Mouse (Mus musculus) intestine, embryonic 14.5 days (tissue): Measurements from ENCODE around the gene Rnf130. TPM values are rescaled to one million over a fixed set of nuclear protein-coding genes. Genes with fewer than 3 reads are reported as not detected.

Experiments used
- ATAC-seq: fragments of 200-750 bp; cut with Nextera tagmentation; replicated peaks from 2 replicates; pipeline ENCODE4 v1.8.0; 2017; ENCODE audit warnings: low read depth, moderate number of reproducible peaks, moderate TSS enrichment, moderate library complexity; ENCODE audit not compliant: low FRiP score, low TSS enrichment
- DNase-seq: peaks from one replicate; pipeline ENCODE4 v3.0.0-alpha.2; 2018; ENCODE audit warnings: low spot score
- H3K27ac ChIP-seq: fragments of 300-500 bp; sonication (generic); 2 replicates; pipeline ENCODE4 v1.5.1; 2014; ENCODE audit warnings: low read depth, mild to moderate bottlenecking, control low read depth
- H3K27me3 ChIP-seq: fragments of 300-500 bp; sonication (generic); replicated peaks from 2 replicates; pipeline ENCODE4 v1.6.1; 2014; ENCODE audit warnings: low read length, control low read depth; ENCODE audit not compliant: control insufficient read depth, insufficient read depth
- H3K36me3 ChIP-seq: fragments of 300-500 bp; sonication (generic); 2 replicates; pipeline ENCODE4 v1.6.1; 2014; ENCODE audit warnings: low read length, control low read depth; ENCODE audit not compliant: control insufficient read depth, insufficient read depth
- H3K4me1 ChIP-seq: fragments of 300-500 bp; sonication (generic); replicated peaks from 2 replicates; pipeline ENCODE4 v1.6.1; 2014; ENCODE audit warnings: low read length, control low read depth, mixed read lengths; ENCODE audit not compliant: control insufficient read depth, insufficient read depth
- H3K4me2 ChIP-seq: fragments of 300-500 bp; sonication (generic); 2 replicates; pipeline ENCODE4 v1.6.1; 2014; ENCODE audit warnings: low read length
- H3K4me3 ChIP-seq: fragments of 300-500 bp; sonication (generic); 2 replicates; pipeline ENCODE4 v1.5.1; 2014; ENCODE audit warnings: low read depth, low read length, control low read depth, mixed read lengths
- H3K9ac ChIP-seq: fragments of 300-500 bp; sonication (generic); 2 replicates; pipeline ENCODE4 v1.6.1; 2014; ENCODE audit warnings: mild to moderate bottlenecking, low read length
- H3K9me3 ChIP-seq: fragments of 300-500 bp; sonication (generic); 2 replicates; pipeline ENCODE4 v1.6.1; 2016; ENCODE audit warnings: low read length, control low read depth; ENCODE audit not compliant: control insufficient read depth
- WGBS: fragments of 180-500 bp; shearing (Covaris S2); extraction: QIAGEN DNeasy Blood & Tissue Kit; methylation state at CpG from one replicate; pipeline ENCODE4 v1.1.7; 2014; 5-methylcytosine and 5-hydroxymethylcytosine counted together
- polyA plus RNA-seq: library from polyadenylated mRNA; unstranded; fragments of >200 nt; fragmentation: Nextera tagmentation; extraction: Ambion mirVana; gene quantifications from 2 replicates; pipeline ENCODE4 v1.2.1, GENCODE M21; 2014

Gene Rnf130
- polyA plus RNA-seq, 1 experiment from 2014 or later: 50.0 TPM

DNA sequence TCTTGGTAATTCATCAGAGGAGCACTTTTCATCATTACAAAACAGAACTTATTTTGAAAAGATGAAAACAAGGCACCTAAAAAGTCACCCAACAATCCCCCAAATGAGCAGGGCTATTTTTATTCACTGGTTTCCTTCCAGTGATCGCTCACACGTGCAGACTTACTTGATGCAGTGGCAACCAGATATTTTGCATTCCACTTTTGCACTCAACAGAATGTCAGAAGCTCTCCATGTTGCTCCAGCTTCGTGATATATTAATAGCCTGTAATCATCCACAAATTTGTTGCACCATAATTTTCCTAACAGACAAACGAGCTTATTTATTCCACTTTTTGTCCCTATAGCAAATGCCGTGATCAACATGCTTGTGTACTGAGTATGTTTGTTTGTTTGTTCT, 8.6 kb upstream of the Rnf130 start:
- no peaks in the 10 kb centered on the region for H3K9me3 ChIP-seq
- no peaks in the 10 kb centered on the region for H3K4me1 ChIP-seq
- DNase-seq: no peak
- H3K27ac ChIP-seq: no peak overlapping the region
- no peak overlapping the region for H3K9ac ChIP-seq
- H3K4me2 ChIP-seq: no peak overlapping the region
- ATAC-seq: no peak
- H3K4me3 ChIP-seq: no peak overlapping the region
- H3K36me3 ChIP-seq: no peaks in the 10 kb centered on the region
- 82% methylated on average over 5 of the region's 5 CpGs for WGBS
- no peaks in the 10 kb centered on the region for H3K27me3 ChIP-seq

DNA sequence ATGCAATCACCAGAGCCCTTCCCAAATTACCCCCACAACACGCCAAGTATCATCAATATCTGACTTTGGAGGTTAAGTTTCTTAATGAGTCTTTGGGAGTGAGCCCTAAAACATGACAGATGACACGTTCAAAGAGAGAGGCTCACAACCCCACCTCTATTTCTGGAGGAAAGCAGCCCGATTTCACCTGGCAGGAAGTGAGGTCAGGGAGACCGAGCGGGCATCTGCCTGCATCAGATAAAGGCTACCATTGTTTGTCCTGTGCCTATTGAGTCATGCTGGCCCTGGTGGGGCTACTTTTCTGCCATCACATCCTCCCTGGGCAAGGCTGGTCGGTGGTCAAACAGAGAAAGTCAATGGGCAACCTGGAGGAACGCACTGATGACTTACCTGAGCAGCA, 7.6 kb upstream of the Rnf130 start:
- Histone ChIP-seq H3K9ac (no peak overlapping the region), H3K4me1 (no peaks in the 10 kb centered on the region), H3K27ac (no peak overlapping the region), H3K27me3 (no peaks in the 10 kb centered on the region), H3K9me3 (no peaks in the 10 kb centered on the region), H3K4me3 (no peak overlapping the region), H3K4me2 (no peak overlapping the region), H3K36me3 (no peaks in the 10 kb centered on the region)
- ATAC-seq (no peak), DNase-seq (no peak)
- 65% methylated on average over 7 of the region's 7 CpGs for WGBS

DNA sequence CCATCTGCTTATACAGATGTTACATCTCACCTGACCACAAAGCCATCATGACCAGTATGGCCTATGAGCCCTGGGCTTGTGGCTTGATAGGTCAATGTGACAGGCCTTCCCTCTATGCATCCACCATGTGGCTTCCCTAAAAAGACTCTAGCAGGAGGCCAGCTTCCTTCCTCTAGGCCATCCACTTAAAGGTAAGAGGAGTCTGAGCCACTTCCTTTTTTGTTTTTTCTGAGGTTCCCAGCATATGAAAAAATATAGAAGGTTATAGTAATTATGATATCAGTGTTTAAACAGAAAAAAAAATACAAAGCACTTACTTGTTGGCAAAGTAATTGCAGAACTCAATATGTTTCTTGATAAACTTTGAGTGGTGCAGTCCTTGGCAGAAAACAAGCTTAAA, 6.3 kb upstream of the Rnf130 start:
- H3K36me3 ChIP-seq: no peaks in the 10 kb centered on the region
- 0 out of 2 replicates have a peak, but pooled peaks cover 4% of the 10 kb centered on the region for H3K27me3 ChIP-seq
- H3K9ac ChIP-seq: no peak overlapping the region
- H3K9me3 ChIP-seq: no peaks in the 10 kb centered on the region
- no peaks in the 10 kb centered on the region for H3K4me1 ChIP-seq
- ATAC-seq (no peak), DNase-seq (no peak)
- H3K4me3 ChIP-seq: no peak overlapping the region
- H3K27ac ChIP-seq: no peak overlapping the region
- H3K4me2 ChIP-seq: no peak overlapping the region

DNA sequence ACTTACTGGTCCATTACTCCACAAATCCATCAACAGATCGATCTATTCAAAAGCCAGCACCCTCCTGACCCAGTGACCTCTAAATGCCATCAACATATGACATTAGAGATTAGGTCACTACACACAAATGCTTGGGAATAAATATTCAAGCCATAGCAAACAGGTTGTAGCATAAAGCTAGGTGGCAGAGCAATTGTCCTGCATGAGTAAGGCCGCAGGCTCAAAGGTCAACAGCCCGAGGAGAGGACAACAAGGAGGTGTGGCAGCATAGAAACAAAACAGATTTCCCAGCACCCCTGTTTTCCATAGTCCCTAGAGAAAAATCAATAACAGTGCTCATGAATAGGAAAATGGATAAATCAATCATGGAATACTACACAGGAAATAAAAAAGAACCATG, 3.1 kb upstream of the Rnf130 start:
- no peak overlapping the region for H3K4me3 ChIP-seq
- DNase-seq (no peak), ATAC-seq (no peak)
- 0 out of 2 replicates have a peak, but pooled peaks cover 4% of the 10 kb centered on the region for H3K27me3 ChIP-seq
- H3K27ac ChIP-seq: no peak overlapping the region
- H3K9ac ChIP-seq: no peak overlapping the region
- WGBS: 65% methylated on average over 3 of the region's 3 CpGs
- no peak overlapping the region for H3K4me2 ChIP-seq
- no peaks in the 10 kb centered on the region for H3K9me3 ChIP-seq
- peaks cover 4% of the 10 kb centered on the region; the same call in 1 of the 2 replicates for H3K4me1 ChIP-seq
- H3K36me3 ChIP-seq: no peaks in the 10 kb centered on the region

DNA sequence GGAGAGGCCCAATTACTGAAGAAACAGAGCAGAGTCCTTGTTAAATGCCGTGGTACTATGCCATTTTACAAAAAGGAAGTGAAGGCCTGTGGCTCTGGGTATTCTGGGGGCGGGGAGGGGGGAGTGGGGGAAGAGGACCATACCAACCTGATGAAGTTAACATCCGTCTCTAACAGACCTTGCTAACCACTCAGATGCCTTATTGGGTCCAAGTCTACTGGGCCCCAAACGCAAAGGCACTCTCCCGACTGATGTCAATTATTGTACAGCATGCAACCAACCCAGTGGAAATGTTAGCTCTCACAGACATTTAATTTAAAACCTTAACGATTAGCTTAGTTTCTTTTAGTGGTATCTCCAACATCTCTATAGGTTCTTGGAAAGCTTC, 707 bp upstream of the Rnf130 start:
- peak overlapping the region; percentile 92; the same call in 1 of the 2 replicates for H3K4me3 ChIP-seq
- DNase-seq: no peak
- peaks cover 4% of the 10 kb centered on the region; the same call in 1 of the 2 replicates for H3K4me1 ChIP-seq
- no peak overlapping the region for H3K27ac ChIP-seq
- peak overlapping the region; percentile 60 for H3K4me2 ChIP-seq
- ATAC-seq: peak; percentile 24; the same call in 1 of the 2 replicates
- no peaks in the 10 kb centered on the region for H3K36me3 ChIP-seq
- H3K27me3 ChIP-seq: 0 out of 2 replicates have a peak, but pooled peaks cover 4% of the 10 kb centered on the region
- 56% methylated on average over 6 of the region's 6 CpGs for WGBS
- H3K9me3 ChIP-seq: no peaks in the 10 kb centered on the region
- no peak overlapping the region for H3K9ac ChIP-seq

DNA sequence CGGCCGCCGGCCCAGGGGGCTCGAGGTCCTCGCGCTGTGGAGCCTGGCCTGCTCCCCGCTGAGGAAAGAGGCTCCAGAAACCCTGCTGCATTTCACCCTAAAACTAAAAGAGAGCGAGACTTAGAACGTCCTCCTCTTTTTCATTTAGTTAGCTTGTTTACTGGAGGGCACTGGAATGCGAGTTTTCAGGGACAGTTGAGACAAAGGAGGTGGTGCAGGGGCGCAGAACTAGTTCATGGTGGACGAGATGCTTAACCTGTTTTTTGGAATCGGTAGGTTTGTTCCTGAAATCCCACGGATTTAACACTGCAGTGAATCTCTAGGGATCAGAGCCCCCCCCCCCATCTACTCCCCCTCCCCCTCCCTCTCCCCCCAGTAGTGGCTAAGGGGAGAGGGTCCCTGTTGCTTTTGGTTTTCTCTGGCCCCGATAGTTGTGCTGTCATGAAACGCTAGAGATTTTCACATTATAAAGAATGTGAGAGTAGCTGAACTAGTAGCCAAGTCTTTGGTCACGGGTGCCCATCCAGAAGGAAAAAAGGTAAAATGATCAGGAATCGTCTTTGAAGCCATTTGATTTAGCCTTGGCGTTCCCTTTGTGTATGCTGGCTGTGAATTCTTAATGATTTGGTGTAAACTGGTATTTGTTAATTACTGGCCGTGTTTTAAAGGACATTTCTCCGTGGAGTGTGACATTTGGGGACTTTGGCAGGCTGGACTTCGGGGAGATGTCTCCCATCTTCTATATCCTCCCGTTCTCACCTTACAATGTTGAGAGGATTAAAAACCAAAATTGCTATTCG, 775 bp downstream of the Rnf130 start:
- 8% methylated on average over 24 of the region's 24 CpGs for WGBS
- DNase-seq: peak; percentile 58

DNA sequence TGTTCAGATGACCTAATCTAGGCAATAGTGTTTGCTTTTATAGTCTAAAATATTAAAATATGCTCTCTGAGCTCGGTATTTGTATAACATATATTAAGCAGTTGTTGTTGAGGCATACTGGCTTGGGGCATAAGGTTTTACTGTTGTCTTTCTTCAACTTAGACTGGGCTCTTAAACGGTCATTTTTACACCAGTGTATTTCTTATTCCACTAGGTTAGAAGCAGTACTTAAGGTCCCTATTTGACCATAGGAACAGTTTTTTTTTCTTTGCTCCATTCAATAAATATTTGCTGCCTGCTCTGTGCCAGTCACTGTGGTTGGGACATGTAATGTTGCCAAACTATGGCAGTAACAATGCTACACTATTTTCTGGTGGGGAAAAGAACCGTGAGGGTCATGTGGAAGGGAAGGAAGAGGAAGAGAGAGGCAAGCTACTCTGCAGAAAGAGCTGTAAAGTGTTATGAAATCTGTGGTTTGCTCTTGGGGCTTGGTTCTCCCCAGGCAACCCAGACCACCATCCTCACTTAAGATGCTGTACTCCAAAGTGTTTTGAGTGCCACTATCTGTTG, 1.5 kb downstream of the Rnf130 start:
- H3K27ac ChIP-seq: no peak overlapping the region
- peak overlapping the region; percentile 60 for H3K4me2 ChIP-seq
- 33% methylated on average over 3 of the region's 3 CpGs for WGBS
- peaks cover 4% of the 10 kb centered on the region; the same call in 1 of the 2 replicates for H3K4me1 ChIP-seq
- peak overlapping the region; percentile 90; the same call in 1 of the 2 replicates for H3K9ac ChIP-seq
- no peaks in the 10 kb centered on the region for H3K9me3 ChIP-seq
- no peak for DNase-seq
- ATAC-seq: no peak
- H3K27me3 ChIP-seq: 0 out of 2 replicates have a peak, but pooled peaks cover 4% of the 10 kb centered on the region
- H3K36me3 ChIP-seq: no peaks in the 10 kb centered on the region
- H3K4me3 ChIP-seq: peak overlapping the region; percentile 92

More for the DNA sequence above, 775 bp downstream of the Rnf130 start:
- H3K4me2 ChIP-seq: peak overlapping the region; percentile 60
- no peaks in the 10 kb centered on the region for H3K9me3 ChIP-seq
- H3K27ac ChIP-seq: peak overlapping the region; percentile 87
- H3K36me3 ChIP-seq: no peaks in the 10 kb centered on the region
- ATAC-seq: peak; percentile 1; the same call in 1 of the 2 replicates
- peak overlapping the region; percentile 92 for H3K4me3 ChIP-seq
- peaks cover 4% of the 10 kb centered on the region; the same call in 1 of the 2 replicates for H3K4me1 ChIP-seq
- H3K9ac ChIP-seq: peak overlapping the region; percentile 90
- 0 out of 2 replicates have a peak, but pooled peaks cover 4% of the 10 kb centered on the region for H3K27me3 ChIP-seq

DNA sequence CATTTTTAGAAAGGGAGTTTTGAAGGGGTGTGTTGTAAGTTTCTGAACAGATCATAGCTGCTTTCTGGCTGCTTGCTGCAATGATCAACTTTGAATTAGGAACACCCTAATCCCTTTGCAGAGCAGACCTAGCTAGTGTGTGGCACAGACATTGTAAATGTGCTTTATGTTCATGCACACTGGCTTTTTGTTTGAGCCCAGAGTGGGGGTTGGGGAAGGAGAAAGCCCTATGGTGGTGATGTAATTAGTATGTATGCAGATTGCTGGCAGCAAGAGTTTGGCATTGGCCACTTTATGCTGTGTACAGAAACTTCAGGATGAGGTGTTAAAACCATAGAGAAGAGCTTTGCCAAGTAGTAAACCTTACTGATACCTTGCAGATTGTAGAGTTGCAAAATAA, 3.3 kb downstream of the Rnf130 start:
- peaks cover 4% of the 10 kb centered on the region; the same call in 1 of the 2 replicates for H3K4me1 ChIP-seq
- no peaks in the 10 kb centered on the region for H3K36me3 ChIP-seq
- ATAC-seq (no peak), DNase-seq (no peak)
- 0 out of 2 replicates have a peak, but pooled peaks cover 3% of the 10 kb centered on the region for H3K27me3 ChIP-seq
- H3K27ac ChIP-seq: no peak overlapping the region
- H3K4me3 ChIP-seq: no peak overlapping the region
- H3K4me2 ChIP-seq: no peak overlapping the region
- H3K9ac ChIP-seq: no peak overlapping the region
- H3K9me3 ChIP-seq: no peaks in the 10 kb centered on the region
